Mouse (Mus musculus): ENCODE results near the gene Rdh16f2. TPM values are rescaled to one million over a fixed set of nuclear protein-coding genes. Genes with fewer than 3 reads are reported as not detected.
"Not testable (repeated sequence)": the region's sequence is repeated elsewhere in the genome, so short reads cannot be mapped to it uniquely, and the experiment has no call there.

The Rdh16f2 gene
- polyA plus RNA-seq (2014; fragmentation: Nextera tagmentation; extraction: Ambion mirVana) = not detected in 2 replicates

DNA sequence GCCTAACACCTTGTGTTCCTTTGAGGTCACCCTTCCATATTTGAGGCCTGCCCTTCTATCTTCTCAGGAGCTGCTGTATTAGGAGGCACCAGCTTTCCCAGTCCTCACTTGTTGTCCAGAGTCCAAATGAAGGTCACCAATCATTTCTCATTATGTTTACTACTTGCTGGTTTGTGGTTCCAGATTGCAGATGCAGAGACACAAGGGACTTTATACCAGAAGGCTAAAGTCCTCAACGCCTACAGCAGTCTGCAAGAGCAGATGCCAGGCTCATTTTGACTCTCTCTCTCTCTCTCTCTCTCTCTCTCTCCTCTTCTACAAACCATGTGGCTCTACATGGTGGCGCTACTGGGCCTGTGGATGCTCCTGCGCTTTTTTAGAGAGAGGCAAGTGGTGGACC lies at the start of gene Rdh16f2:
Gene Rdh16f2, plus strand, starts transcription at position 243 of the 400 bp plus-strand sequence.
- Histone ChIP-seq H3K27ac (ENCODE audit: low read depth, low read length) (no peak within 1 kb of the TSS), H3K9ac (ENCODE audit: low read length) (no peak within 1 kb of the TSS), H3K4me3 (ENCODE audit: low read depth, low read length) (no peak within 1 kb of the TSS), H3K4me1 (ENCODE audit: control insufficient read depth, insufficient read depth, low read length) (no peaks in the 10 kb centered on the region), H3K36me3 (ENCODE audit: control insufficient read depth, insufficient read depth, low read length) (no peaks in the 10 kb centered on the region), H3K9me3 (ENCODE audit: control insufficient read depth, low read length) (peaks cover 3% of the 10 kb centered on the region; the same call in 1 of the 2 replicates), H3K27me3 (ENCODE audit: control insufficient read depth, insufficient read depth, low read length) (no peaks in the 10 kb centered on the region), H3K4me2 (no peak within 1 kb of the TSS)
- ATAC-seq (ENCODE audit: low FRiP score) (no peak), DNase-seq (ENCODE audit: low spot score, missing footprints) (no peak)
- 91% methylated on average over 3 of the region's 3 CpGs for WGBS

DNA sequence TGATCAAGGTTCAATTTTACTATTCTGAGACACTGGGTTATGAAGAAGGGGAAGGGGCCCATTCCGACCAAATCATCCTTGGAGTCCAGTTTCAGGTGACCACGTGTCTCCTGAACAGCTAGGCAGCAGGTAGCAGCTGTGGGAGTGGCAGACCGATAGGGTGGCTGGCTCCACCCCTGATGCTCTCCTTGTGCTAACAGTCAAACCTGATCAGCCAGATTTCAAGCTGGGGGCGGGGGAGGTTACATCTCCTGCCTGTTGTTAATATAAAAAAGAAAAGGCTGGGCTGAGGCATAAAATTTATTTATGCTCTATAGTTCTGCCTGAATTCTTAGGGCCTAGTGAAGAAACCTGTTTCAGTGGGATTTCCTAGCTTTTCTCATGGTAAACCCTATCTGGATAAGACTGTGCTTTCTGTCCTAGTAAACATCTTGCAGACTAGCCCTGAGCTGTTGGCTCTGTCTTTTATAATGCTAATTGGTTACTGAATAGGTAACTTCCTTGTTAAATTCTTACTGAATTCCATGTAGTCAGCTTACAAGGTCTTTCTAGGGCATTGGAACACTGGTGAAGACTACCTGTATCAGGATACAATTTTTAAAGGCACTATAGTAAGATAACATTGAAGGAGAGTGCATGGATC lies 48.9 kb upstream of the Rdh16f2 start:
- not testable (repeated sequence) for H3K27ac ChIP-seq (ENCODE audit: low read depth, low read length); ATAC-seq (ENCODE audit: low FRiP score); DNase-seq (ENCODE audit: low spot score, missing footprints); H3K4me3 ChIP-seq (ENCODE audit: low read depth, low read length); H3K27me3 ChIP-seq (ENCODE audit: control insufficient read depth, insufficient read depth, low read length); H3K36me3 ChIP-seq (ENCODE audit: control insufficient read depth, insufficient read depth, low read length); H3K9ac ChIP-seq (ENCODE audit: low read length); H3K9me3 ChIP-seq (ENCODE audit: control insufficient read depth, low read length); H3K4me2 ChIP-seq; H3K4me1 ChIP-seq (ENCODE audit: control insufficient read depth, insufficient read depth, low read length)
- WGBS = 82% methylated on average over 4 of the region's 4 CpGs

DNA sequence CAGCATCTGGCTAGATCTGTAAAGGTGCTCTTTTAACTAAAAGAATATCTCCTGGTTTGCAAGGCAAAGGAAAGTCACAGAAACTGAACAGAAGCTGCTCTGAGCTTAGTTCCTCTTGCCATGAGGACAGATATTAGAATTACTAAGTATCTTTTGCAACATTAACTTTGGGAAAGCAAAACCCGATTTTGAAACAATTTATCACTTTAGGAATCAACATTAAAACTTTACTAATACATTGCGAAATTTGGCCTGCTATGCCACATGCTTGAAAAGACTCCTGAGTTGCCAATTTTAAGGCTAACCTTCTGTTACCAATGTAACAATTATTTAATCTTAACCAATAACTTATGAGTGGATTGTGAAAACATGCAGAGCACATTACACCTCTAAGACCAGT lies 44.5 kb upstream of the Rdh16f2 start:
- not testable (repeated sequence) for H3K4me3 ChIP-seq (ENCODE audit: low read depth, low read length); H3K9me3 ChIP-seq (ENCODE audit: control insufficient read depth, low read length); H3K4me1 ChIP-seq (ENCODE audit: control insufficient read depth, insufficient read depth, low read length); H3K27ac ChIP-seq (ENCODE audit: low read depth, low read length); H3K4me2 ChIP-seq; H3K36me3 ChIP-seq (ENCODE audit: control insufficient read depth, insufficient read depth, low read length); ATAC-seq (ENCODE audit: low FRiP score); H3K27me3 ChIP-seq (ENCODE audit: control insufficient read depth, insufficient read depth, low read length); DNase-seq (ENCODE audit: low spot score, missing footprints); H3K9ac ChIP-seq (ENCODE audit: low read length)
- WGBS = 94% methylated on average over 2 of the region's 2 CpGs

DNA sequence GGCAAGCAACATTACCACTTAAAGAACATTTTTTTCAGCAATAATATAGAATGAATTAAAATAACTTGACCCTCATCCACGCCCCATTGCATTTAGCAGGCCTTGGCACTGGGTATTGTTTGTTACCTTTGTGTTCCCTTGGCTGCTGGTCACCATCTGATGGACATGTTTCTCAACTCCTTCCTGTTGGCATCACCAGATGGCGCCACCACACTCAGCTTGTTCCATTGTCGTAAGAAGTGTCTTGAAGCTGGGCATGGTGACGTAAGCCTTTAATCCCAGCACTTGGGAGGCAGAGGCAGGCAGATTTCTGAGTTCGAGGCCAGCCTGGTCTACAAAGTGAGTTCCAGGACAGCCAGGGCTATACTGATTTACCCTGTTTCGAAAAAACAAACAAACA lies 40.9 kb upstream of the Rdh16f2 start:
- H3K4me2 ChIP-seq = no peak overlapping the region
- ATAC-seq (ENCODE audit: low FRiP score) (no peak), DNase-seq (ENCODE audit: low spot score, missing footprints) (no peak)
- no peak overlapping the region for H3K4me3 ChIP-seq (ENCODE audit: low read depth, low read length)
- H3K27ac ChIP-seq (ENCODE audit: low read depth, low read length) = no peak overlapping the region
- no peaks in the 10 kb centered on the region; the same call in 1 of the 2 replicates for H3K9me3 ChIP-seq (ENCODE audit: control insufficient read depth, low read length)
- 84% methylated on average over 6 of the region's 6 CpGs for WGBS
- no peaks in the 10 kb centered on the region for H3K27me3 ChIP-seq (ENCODE audit: control insufficient read depth, insufficient read depth, low read length)
- no peaks in the 10 kb centered on the region for H3K4me1 ChIP-seq (ENCODE audit: control insufficient read depth, insufficient read depth, low read length)
- no peak overlapping the region for H3K9ac ChIP-seq (ENCODE audit: low read length)
- no peaks in the 10 kb centered on the region for H3K36me3 ChIP-seq (ENCODE audit: control insufficient read depth, insufficient read depth, low read length)

DNA sequence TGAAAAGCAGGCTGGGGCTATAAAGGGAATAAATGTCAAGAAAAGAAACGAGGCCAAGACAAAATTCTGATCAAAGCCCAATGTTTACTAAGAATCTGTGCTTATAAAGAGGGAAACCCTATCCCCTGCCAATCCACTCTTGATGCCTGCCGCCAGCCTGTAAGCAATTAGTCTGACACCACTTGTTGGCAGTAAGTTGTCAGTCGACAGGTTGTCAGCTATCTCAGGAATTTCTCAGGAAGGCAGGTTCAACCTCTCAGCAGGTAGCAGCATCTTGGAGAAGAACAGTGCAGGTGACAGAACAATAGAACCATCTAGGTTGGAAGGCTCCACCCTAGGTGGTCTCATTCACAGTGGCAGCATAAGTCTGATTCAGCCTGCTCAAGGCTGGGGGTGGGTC lies 37.2 kb upstream of the Rdh16f2 start:
- Histone ChIP-seq H3K27ac (ENCODE audit: low read depth, low read length) (no peak overlapping the region), H3K27me3 (ENCODE audit: control insufficient read depth, insufficient read depth, low read length) (no peaks in the 10 kb centered on the region), H3K4me1 (ENCODE audit: control insufficient read depth, insufficient read depth, low read length) (no peaks in the 10 kb centered on the region), H3K4me3 (ENCODE audit: low read depth, low read length) (no peak overlapping the region), H3K9ac (ENCODE audit: low read length) (no peak overlapping the region), H3K36me3 (ENCODE audit: control insufficient read depth, insufficient read depth, low read length) (no peaks in the 10 kb centered on the region), H3K9me3 (ENCODE audit: control insufficient read depth, low read length) (no peaks in the 10 kb centered on the region), H3K4me2 (no peak overlapping the region)
- ATAC-seq (ENCODE audit: low FRiP score) (no peak), DNase-seq (ENCODE audit: low spot score, missing footprints) (no peak)
- WGBS = 77% methylated on average over 3 of the region's 3 CpGs

DNA sequence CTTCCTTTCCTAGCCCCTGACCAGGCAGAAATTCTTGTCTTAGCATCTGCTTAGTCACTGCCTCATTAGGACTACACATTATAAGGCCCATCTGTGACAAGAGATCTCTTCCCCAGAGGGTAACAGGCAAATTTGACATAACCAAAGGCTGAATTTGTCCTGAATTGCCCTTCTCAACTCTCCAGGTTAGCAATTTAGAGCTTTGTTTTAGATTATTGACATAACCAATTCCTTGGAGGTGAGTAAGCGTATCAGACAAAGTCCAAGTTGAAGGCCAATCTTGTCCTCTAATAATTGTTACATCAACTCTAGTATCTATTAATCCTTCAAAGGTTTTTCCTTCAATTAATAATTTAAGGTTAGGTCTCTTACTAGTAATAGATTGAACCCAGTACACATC lies 32.1 kb upstream of the Rdh16f2 start:
- H3K36me3 ChIP-seq (ENCODE audit: control insufficient read depth, insufficient read depth, low read length); H3K9ac ChIP-seq (ENCODE audit: low read length); DNase-seq (ENCODE audit: low spot score, missing footprints); H3K4me1 ChIP-seq (ENCODE audit: control insufficient read depth, insufficient read depth, low read length); H3K4me2 ChIP-seq; H3K9me3 ChIP-seq (ENCODE audit: control insufficient read depth, low read length); H3K27ac ChIP-seq (ENCODE audit: low read depth, low read length); H3K27me3 ChIP-seq (ENCODE audit: control insufficient read depth, insufficient read depth, low read length); ATAC-seq (ENCODE audit: low FRiP score); H3K4me3 ChIP-seq (ENCODE audit: low read depth, low read length): not testable (repeated sequence)
- 98% methylated on average over 1 of the region's 1 CpGs for WGBS

DNA sequence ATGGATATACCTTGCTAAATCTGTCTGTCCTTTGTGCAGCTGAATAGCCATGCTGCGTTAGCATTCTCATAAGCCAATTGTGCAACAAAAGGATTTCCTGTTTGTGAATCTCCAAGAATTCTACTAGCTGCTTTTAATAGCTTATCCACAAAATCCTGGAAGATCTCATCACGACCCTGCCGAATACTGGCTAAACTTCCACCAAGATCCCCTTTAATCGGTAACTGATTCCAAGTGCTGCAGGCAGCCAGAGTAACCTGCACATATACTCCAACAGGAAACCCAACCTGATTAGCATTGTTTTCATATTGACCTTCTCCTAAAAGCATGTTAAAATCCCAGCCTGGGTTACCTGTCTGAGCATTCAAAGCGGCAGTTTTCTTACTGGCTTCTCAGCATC lies 31.0 kb upstream of the Rdh16f2 start:
- no peak for DNase-seq (ENCODE audit: low spot score, missing footprints)
- H3K27me3 ChIP-seq (ENCODE audit: control insufficient read depth, insufficient read depth, low read length) = no peaks in the 10 kb centered on the region
- no peaks in the 10 kb centered on the region for H3K4me1 ChIP-seq (ENCODE audit: control insufficient read depth, insufficient read depth, low read length)
- no peak for ATAC-seq (ENCODE audit: low FRiP score)
- H3K27ac ChIP-seq (ENCODE audit: low read depth, low read length) = no peak overlapping the region
- H3K9ac ChIP-seq (ENCODE audit: low read length) = no peak overlapping the region
- WGBS = 86% methylated on average over 5 of the region's 5 CpGs
- no peaks in the 10 kb centered on the region for H3K36me3 ChIP-seq (ENCODE audit: control insufficient read depth, insufficient read depth, low read length)
- no peak overlapping the region for H3K4me2 ChIP-seq
- no peaks in the 10 kb centered on the region for H3K9me3 ChIP-seq (ENCODE audit: control insufficient read depth, low read length)
- no peak overlapping the region for H3K4me3 ChIP-seq (ENCODE audit: low read depth, low read length)

DNA sequence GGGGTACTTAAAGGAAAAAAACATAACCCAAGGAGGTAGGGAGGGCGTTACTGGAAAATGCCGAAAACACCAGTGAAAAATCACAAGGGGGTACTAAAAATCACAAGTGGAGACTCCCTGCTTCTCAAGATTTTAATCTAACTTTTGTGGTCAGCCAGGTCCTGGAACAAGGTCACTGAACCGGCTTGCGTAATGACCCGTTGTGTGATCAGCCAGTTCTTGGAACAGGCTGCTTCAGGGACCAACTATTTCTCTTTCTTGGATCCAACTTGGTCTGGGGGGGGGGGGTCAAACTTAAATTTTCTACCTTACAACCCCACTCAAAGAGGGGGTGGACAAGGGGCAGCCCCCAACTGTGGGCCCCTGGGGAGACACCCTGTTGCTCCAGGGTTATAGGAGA lies 28.5 kb upstream of the Rdh16f2 start:
- not testable (repeated sequence) for H3K9me3 ChIP-seq (ENCODE audit: control insufficient read depth, low read length); H3K9ac ChIP-seq (ENCODE audit: low read length); H3K4me1 ChIP-seq (ENCODE audit: control insufficient read depth, insufficient read depth, low read length); DNase-seq (ENCODE audit: low spot score, missing footprints); H3K27me3 ChIP-seq (ENCODE audit: control insufficient read depth, insufficient read depth, low read length); H3K4me3 ChIP-seq (ENCODE audit: low read depth, low read length); H3K27ac ChIP-seq (ENCODE audit: low read depth, low read length); ATAC-seq (ENCODE audit: low FRiP score); H3K36me3 ChIP-seq (ENCODE audit: control insufficient read depth, insufficient read depth, low read length); H3K4me2 ChIP-seq
- 95% methylated on average over 5 of the region's 5 CpGs for WGBS

DNA sequence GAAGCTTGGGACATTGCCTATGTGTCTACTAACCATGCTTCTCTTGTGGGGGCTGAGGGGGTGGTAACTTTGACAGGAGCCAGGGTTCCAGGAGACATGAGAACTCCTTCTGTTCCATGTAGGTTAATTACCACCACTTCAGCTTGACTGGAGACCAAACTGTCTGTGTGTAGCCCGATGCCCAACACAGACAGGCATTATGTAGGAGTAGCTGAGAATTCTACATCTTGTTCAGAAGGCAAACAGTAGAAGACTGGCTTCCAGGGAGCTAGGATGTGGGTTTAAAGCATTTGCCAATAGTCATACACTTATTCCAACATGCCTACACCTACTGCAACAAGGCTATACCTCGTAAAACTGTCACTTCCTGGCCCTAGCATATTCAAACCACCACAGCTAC lies 27.7 kb upstream of the Rdh16f2 start:
- H3K9ac ChIP-seq (ENCODE audit: low read length) = no peak overlapping the region
- no peaks in the 10 kb centered on the region for H3K27me3 ChIP-seq (ENCODE audit: control insufficient read depth, insufficient read depth, low read length)
- H3K4me2 ChIP-seq = no peak overlapping the region
- WGBS = 87% methylated on average over 2 of the region's 2 CpGs
- H3K36me3 ChIP-seq (ENCODE audit: control insufficient read depth, insufficient read depth, low read length) = no peaks in the 10 kb centered on the region
- ATAC-seq (ENCODE audit: low FRiP score) (no peak), DNase-seq (ENCODE audit: low spot score, missing footprints) (no peak)
- H3K4me3 ChIP-seq (ENCODE audit: low read depth, low read length) = no peak overlapping the region
- H3K9me3 ChIP-seq (ENCODE audit: control insufficient read depth, low read length) = no peaks in the 10 kb centered on the region
- no peaks in the 10 kb centered on the region for H3K4me1 ChIP-seq (ENCODE audit: control insufficient read depth, insufficient read depth, low read length)
- no peak overlapping the region for H3K27ac ChIP-seq (ENCODE audit: low read depth, low read length)
